9 mouse cellular contexts compared by ENCODE assay signal in the genomic region with DNA sequence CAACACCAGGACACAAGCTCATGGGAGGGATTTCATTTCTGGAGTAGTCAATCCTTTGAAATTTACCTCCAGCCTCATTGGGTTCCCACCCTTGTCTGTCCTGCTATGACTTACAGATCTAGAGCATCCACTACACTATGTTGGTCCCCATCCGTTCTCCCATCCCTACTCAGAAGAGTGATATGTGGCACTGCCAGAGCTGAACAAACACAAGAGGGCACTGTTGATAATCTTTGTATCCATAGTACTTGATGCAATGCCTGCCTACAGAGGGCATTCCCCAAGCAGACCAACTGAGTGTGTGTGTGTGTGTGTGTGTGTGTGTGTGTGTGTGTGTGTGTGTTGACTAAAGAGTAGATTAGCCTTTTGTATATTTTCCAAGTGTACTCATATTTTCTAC. TPM values are rescaled to one million over a fixed set of nuclear protein-coding genes. Genes with fewer than 3 reads are reported as not detected.
DNase-seq lines count a peak whose midpoint lies in the region; ATAC-seq lines count a peak whose summit lies in the region.
"Had no signal": no experiment of that assay in that cellular context is flagged by ENCODE, and none has a peak within 500 bp of the region (broad histone marks: within the 10 kb centered on the region; RNA-seq: fewer than 3 reads in every experiment).

No protein-coding gene starts in this region.

- ATAC-seq in megakaryocyte progenitor cell, adult 5-6 weeks (replicated peaks; ENCODE audit: poor library complexity): peak; percentile 67
- ATAC-seq: forebrain, embryonic 16.5 days had no signal

- DNase-seq in cerebellum, postnatal 10 days: peak; percentile 50 to 65
- DNase-seq in cerebellum, postnatal 36 days: no peak
- DNase-seq in left cerebral cortex, adult 11 months (ENCODE audit: low spot score): peak; percentile 14
- no peak for DNase-seq in left cerebral cortex, adult 9 months (ENCODE audit: low spot score in 2 of 2)
- peak; percentile 13 for DNase-seq in R1 (ENCODE audit: low read depth, low spot score)
- no peak for DNase-seq in ovary, adult 18-20 months (ENCODE audit: low spot score)
- DNase-seq in spleen, postnatal 14 days (ENCODE audit: low spot score in 2 of 2): no peak

RNA-seq across cellular contexts. Expression of gene Xdh, which starts 58.4 kb away (rescaled TPM):
- total RNA-seq in megakaryocyte progenitor cell, adult 5-6 weeks (2015): 23.1 and 32.0 TPM in 2 replicates
- 24.5 and 29.0 TPM in 2 replicates for total RNA-seq in megakaryocyte progenitor cell, adult 5-6 weeks (2017)

Comparison
In these comparisons a context has a peak if more than half of its experiments do, and no peak if none do; other contexts are left out.
1. DNase-seq: peak in cerebellum, postnatal 10 days (2 of 2), left cerebral cortex, adult 11 months (single experiment) and R1 (single experiment); none in cerebellum, postnatal 36 days (0 of 2), left cerebral cortex, adult 9 months (0 of 2), ovary, adult 18-20 months (single experiment) and spleen, postnatal 14 days (0 of 2).